Mouse (Mus musculus): Measurements from ENCODE around the gene Arhgef25. TPM values are rescaled to one million over a fixed set of nuclear protein-coding genes. Genes with fewer than 3 reads are reported as not detected.

Arhgef25 gene
- polyA plus RNA-seq, 1 experiment from 2014 or later, result 37.2 TPM

DNA sequence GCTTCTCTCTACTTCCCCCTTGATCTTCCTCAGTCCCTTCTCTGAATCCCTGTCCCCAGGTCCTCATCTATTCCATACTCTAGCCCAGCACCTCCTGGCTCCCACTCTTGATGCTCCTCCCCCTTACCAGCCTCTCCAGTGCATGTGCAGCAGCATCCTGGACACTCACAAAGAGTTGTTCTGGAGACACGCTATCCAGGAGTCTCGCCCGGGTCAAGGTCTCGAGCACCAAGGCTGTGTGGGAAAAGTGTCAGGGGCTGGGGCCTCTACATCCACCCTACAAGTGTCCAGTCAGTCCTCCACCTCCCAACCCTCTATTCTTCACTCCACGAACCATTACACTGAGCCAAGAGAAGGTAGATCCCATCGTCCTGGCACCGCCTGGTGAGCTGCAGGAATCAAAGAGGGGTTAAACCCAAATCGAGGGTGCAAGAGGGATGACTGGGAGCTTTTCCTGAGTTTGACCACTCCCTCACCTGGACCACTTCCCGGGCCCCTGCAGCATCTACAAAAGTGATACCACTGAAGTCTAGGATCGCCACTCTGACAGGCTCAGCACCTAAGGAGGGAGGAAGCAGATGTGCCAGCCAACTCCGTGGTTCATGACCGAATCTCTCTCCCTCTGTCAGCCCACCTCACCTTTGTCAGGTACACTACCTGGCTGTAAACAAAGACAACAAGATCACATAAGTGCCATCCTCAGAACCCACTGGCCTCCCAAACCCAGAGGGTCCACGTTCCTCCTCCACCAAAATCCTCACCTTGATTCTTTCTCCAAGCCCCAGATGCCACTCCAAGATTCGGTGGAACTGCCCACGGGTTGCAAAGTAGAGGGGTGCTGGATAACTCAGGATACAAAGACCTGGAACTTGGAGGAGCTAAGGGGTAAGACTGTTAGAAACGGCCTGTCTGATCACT is 16.5 kb downstream of the Arhgef25 start:
- 84% methylated on average over 16 of the region's 16 CpGs for WGBS
- no peak overlapping the region for H3K27ac ChIP-seq (replicated peaks; ENCODE audit: low read depth, low read length)

GRCm38 (mm10) chr10:127171631-127172200 is 18.2 kb downstream of the Arhgef25 start:
- Histone ChIP-seq H3K4me2 (ENCODE audit: low read depth, severe bottlenecking) (no peak overlapping the region), H3K27me3 (ENCODE audit: control insufficient read depth, insufficient read depth, low read length) (peaks cover 38% of the 10 kb centered on the region), H3K36me3 (ENCODE audit: control insufficient read depth, insufficient read depth, low read length) (no peaks in the 10 kb centered on the region), H3K27ac (replicated peaks; ENCODE audit: low read depth, low read length) (no peak overlapping the region), H3K9ac (ENCODE audit: low read length) (no peak overlapping the region; the same call in 1 of the 2 replicates), H3K4me3 (ENCODE audit: low read depth, low read length) (no peak overlapping the region), H3K9me3 (ENCODE audit: control insufficient read depth, low read length) (no peaks in the 10 kb centered on the region), H3K4me1 (ENCODE audit: control insufficient read depth, insufficient read depth, low read length) (peaks cover 13% of the 10 kb centered on the region; the same call in 1 of the 2 replicates)
- no peak for ATAC-seq (ENCODE audit: insufficient number of reproducible peaks, low FRiP score, low TSS enrichment, low read depth)
- DNase-seq (ENCODE audit: low spot score), result no peak
- 87% methylated on average over 15 of the region's 15 CpGs for WGBS

More for the DNA sequence above, 16.5 kb downstream of the Arhgef25 start:
- Histone ChIP-seq H3K9me3 (ENCODE audit: control insufficient read depth, low read length) (no peaks in the 10 kb centered on the region), H3K4me2 (ENCODE audit: low read depth, severe bottlenecking) (no peak overlapping the region), H3K4me1 (ENCODE audit: control insufficient read depth, insufficient read depth, low read length) (peaks cover 13% of the 10 kb centered on the region), H3K4me3 (ENCODE audit: low read depth, low read length) (no peak overlapping the region), H3K36me3 (ENCODE audit: control insufficient read depth, insufficient read depth, low read length) (no peaks in the 10 kb centered on the region), H3K9ac (ENCODE audit: low read length) (no peak overlapping the region), H3K27me3 (ENCODE audit: control insufficient read depth, insufficient read depth, low read length) (peaks cover 35% of the 10 kb centered on the region)
- DNase-seq (ENCODE audit: low spot score), result no peak
- no peak for ATAC-seq (ENCODE audit: insufficient number of reproducible peaks, low FRiP score, low TSS enrichment, low read depth)

- H3K27me3 ChIP-seq (ENCODE audit: control insufficient read depth, insufficient read depth, low read length), result peaks cover 43% of the 10 kb centered on the region
- H3K27ac ChIP-seq (replicated peaks; ENCODE audit: low read depth, low read length), result no peak overlapping the region
- H3K36me3 ChIP-seq (ENCODE audit: control insufficient read depth, insufficient read depth, low read length), result no peaks in the 10 kb centered on the region
- under 1% methylated on average over 27 of the region's 29 CpGs for WGBS
- 0 out of 2 replicates have a peak overlapping the region, but pooled peaks have one; percentile 40 for H3K9ac ChIP-seq (ENCODE audit: low read length)
- peaks cover 14% of the 10 kb centered on the region; the same call in 1 of the 2 replicates for H3K4me1 ChIP-seq (ENCODE audit: control insufficient read depth, insufficient read depth, low read length)
- H3K4me3 ChIP-seq (ENCODE audit: low read depth, low read length), result peak overlapping the region; percentile 33
- peak overlapping the region; percentile 67 for H3K4me2 ChIP-seq (ENCODE audit: low read depth, severe bottlenecking)
- ATAC-seq (ENCODE audit: insufficient number of reproducible peaks, low FRiP score, low TSS enrichment, low read depth), result peak; percentile 67; the same call in 1 of the 2 replicates
- DNase-seq (ENCODE audit: low spot score), result peak; percentile 89
- no peaks in the 10 kb centered on the region for H3K9me3 ChIP-seq (ENCODE audit: control insufficient read depth, low read length)
Measured at GRCm38 (mm10) chr10:127170837-127171272, 19.0 kb downstream of the Arhgef25 start.

GRCm38 (mm10) chr10:127170002-127170401 is 19.9 kb downstream of the Arhgef25 start:
- H3K4me2 ChIP-seq (ENCODE audit: low read depth, severe bottlenecking), result peak overlapping the region; percentile 67
- ATAC-seq (ENCODE audit: insufficient number of reproducible peaks, low FRiP score, low TSS enrichment, low read depth) (no peak), DNase-seq (ENCODE audit: low spot score) (peak; percentile 72)
- H3K27me3 ChIP-seq (ENCODE audit: control insufficient read depth, insufficient read depth, low read length), result peaks cover 50% of the 10 kb centered on the region
- no peak overlapping the region for H3K27ac ChIP-seq (replicated peaks; ENCODE audit: low read depth, low read length)
- H3K9me3 ChIP-seq (ENCODE audit: control insufficient read depth, low read length), result no peaks in the 10 kb centered on the region
- 0 out of 2 replicates have a peak overlapping the region, but pooled peaks have one; percentile 33 for H3K4me3 ChIP-seq (ENCODE audit: low read depth, low read length)
- no peaks in the 10 kb centered on the region for H3K36me3 ChIP-seq (ENCODE audit: control insufficient read depth, insufficient read depth, low read length)
- peaks cover 22% of the 10 kb centered on the region for H3K4me1 ChIP-seq (ENCODE audit: control insufficient read depth, insufficient read depth, low read length)
- no peak overlapping the region for H3K9ac ChIP-seq (ENCODE audit: low read length)
- WGBS, result 1% methylated on average over 22 of the region's 22 CpGs

DNA sequence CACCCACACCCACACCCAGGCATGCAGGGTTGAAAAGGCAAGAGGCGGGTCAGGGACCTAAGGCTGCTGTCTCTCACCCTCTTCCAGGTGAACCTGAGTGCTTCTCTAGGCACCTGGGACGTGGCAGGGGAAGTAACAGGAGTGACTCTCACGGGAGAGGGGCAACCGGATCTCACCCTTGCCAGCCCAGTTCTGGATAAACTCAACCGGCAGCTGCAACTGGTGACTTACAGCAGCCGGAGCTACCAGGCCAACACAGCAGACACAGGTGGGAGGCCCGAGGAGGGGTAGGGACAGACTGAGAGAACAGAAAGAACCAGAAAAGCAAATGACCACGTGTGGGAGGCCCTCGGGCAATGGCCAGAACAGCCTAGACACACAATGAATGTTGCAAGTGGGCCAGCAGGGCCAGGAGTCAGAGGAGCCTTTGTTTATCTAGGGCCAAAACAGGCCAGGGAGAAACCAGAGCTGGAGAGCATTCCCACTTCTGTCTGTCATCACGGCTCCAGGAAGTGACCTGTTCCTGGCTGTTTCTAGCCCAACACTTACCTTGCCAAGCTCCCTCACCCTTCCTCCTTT is 22.2 kb downstream of the Arhgef25 start:
- Histone ChIP-seq H3K36me3 (ENCODE audit: control insufficient read depth, insufficient read depth, low read length) (no peaks in the 10 kb centered on the region), H3K9ac (ENCODE audit: low read length) (no peak overlapping the region), H3K4me1 (ENCODE audit: control insufficient read depth, insufficient read depth, low read length) (peaks cover 22% of the 10 kb centered on the region), H3K27ac (replicated peaks; ENCODE audit: low read depth, low read length) (no peak overlapping the region), H3K4me2 (ENCODE audit: low read depth, severe bottlenecking) (0 out of 2 replicates have a peak overlapping the region, but pooled peaks have one; percentile 2), H3K4me3 (ENCODE audit: low read depth, low read length) (no peak overlapping the region), H3K27me3 (ENCODE audit: control insufficient read depth, insufficient read depth, low read length) (peaks cover 50% of the 10 kb centered on the region), H3K9me3 (ENCODE audit: control insufficient read depth, low read length) (no peaks in the 10 kb centered on the region)
- ATAC-seq (ENCODE audit: insufficient number of reproducible peaks, low FRiP score, low TSS enrichment, low read depth), result no peak
- peak; percentile 34 for DNase-seq (ENCODE audit: low spot score)
- WGBS, result 20% methylated on average over 10 of the region's 10 CpGs

GRCm38 (mm10) chr10:127166771-127167613 is 22.9 kb downstream of the Arhgef25 start:
- ATAC-seq (ENCODE audit: insufficient number of reproducible peaks, low FRiP score, low TSS enrichment, low read depth), result no peak
- Histone ChIP-seq H3K9me3 (ENCODE audit: control insufficient read depth, low read length) (no peaks in the 10 kb centered on the region), H3K4me3 (ENCODE audit: low read depth, low read length) (peak overlapping the region; percentile 51), H3K9ac (ENCODE audit: low read length) (no peak overlapping the region; the same call in 1 of the 2 replicates), H3K27me3 (ENCODE audit: control insufficient read depth, insufficient read depth, low read length) (peaks cover 50% of the 10 kb centered on the region), H3K27ac (replicated peaks; ENCODE audit: low read depth, low read length) (no peak overlapping the region), H3K36me3 (ENCODE audit: control insufficient read depth, insufficient read depth, low read length) (no peaks in the 10 kb centered on the region), H3K4me2 (ENCODE audit: low read depth, severe bottlenecking) (0 out of 2 replicates have a peak overlapping the region, but pooled peaks have one; percentile 2), H3K4me1 (ENCODE audit: control insufficient read depth, insufficient read depth, low read length) (peaks cover 22% of the 10 kb centered on the region)
- WGBS, result 18% methylated on average over 15 of the region's 15 CpGs
- no peak for DNase-seq (ENCODE audit: low spot score)

- 3% methylated on average over 11 of the region's 11 CpGs for WGBS
- Histone ChIP-seq H3K27ac (replicated peaks; ENCODE audit: low read depth, low read length) (no peak overlapping the region), H3K4me3 (ENCODE audit: low read depth, low read length) (peak overlapping the region; percentile 51), H3K9ac (ENCODE audit: low read length) (peak overlapping the region; percentile 64), H3K27me3 (ENCODE audit: control insufficient read depth, insufficient read depth, low read length) (peaks cover 50% of the 10 kb centered on the region), H3K4me1 (ENCODE audit: control insufficient read depth, insufficient read depth, low read length) (peaks cover 22% of the 10 kb centered on the region), H3K4me2 (ENCODE audit: low read depth, severe bottlenecking) (peak overlapping the region; percentile 99), H3K9me3 (ENCODE audit: control insufficient read depth, low read length) (no peaks in the 10 kb centered on the region), H3K36me3 (ENCODE audit: control insufficient read depth, insufficient read depth, low read length) (no peaks in the 10 kb centered on the region)
- ATAC-seq (ENCODE audit: insufficient number of reproducible peaks, low FRiP score, low TSS enrichment, low read depth) (no peak), DNase-seq (ENCODE audit: low spot score) (no peak)
Measured at GRCm38 (mm10) chr10:127166404-127166715, 23.5 kb downstream of the Arhgef25 start.
